Mouse (Mus musculus) mouse trophoblast stem cell (cell line): Measurements from ENCODE around the gene Inpp5f.
"Not testable (repeated sequence)": the region's sequence is repeated elsewhere in the genome, so short reads cannot be mapped to it uniquely, and the experiment has no call there.

Experiments used
- in situ Hi-C, 2 experiments: fragments of 300-500 bp; cut with MseI, MboI; formaldehyde crosslinking; loops; 2 replicates in 1 of 2; 3 replicates in 1 of 2; pipeline ENCODE4 v1.15.1; 2025

The Inpp5f gene

GRCm38 (mm10) chr7:128592118-128592935 lies 18.8 kb upstream of the Inpp5f start:
- in situ Hi-C loops = no loop called here

GRCm38 (mm10) chr7:128592936-128593241 lies 18.2 kb upstream of the Inpp5f start:
- in situ Hi-C loops = no loop called here

- in situ Hi-C loops = no loop called here
These were observed 14.9 kb upstream of the Inpp5f start for GRCm38 (mm10) chr7:128596274-128596673.

DNA sequence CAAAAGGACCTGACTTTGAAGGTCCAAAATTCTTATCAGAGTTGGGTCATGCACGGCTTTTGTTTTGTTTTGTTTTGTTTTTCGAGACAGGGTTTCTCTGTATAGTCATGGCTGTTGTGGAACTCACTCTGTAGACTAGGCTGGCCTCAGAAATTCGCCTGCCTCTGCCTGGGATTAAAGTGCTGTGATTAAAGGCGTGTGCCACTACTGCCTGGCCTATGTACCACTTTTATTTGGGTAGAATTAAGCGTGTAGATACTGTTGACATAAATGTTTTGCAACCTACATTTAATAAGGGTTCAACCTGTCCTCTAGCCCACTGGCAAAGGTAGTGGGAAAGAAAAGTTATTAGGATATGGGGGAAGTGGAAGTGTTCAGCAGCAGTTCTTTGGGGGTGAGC lies 12.1 kb upstream of the Inpp5f start:
- in situ Hi-C loops = no loop called here

- in situ Hi-C loops = no loop called here
These were observed 9.3 kb upstream of the Inpp5f start for GRCm38 (mm10) chr7:128601826-128602225.

DNA sequence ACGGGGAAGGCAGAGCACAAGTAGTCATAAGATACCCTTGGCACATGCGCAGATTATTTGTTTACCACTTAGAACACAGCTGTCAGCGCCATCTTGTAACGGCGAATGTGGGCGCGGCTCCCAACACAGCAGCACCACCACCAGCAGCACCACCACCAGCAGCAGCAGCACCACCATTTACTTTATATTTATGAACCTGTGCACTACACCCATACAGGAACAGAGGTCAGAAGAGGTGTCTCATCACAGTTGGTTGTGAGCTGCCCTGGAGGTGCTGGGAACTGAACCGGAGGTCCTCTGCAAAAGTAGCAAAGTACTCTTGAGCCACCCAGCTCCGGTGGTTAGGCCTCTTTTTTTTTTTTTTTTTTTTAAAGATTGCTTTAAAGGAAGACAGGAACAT lies 1.2 kb upstream of the Inpp5f start:
- in situ Hi-C loops = not testable (repeated sequence)

DNA sequence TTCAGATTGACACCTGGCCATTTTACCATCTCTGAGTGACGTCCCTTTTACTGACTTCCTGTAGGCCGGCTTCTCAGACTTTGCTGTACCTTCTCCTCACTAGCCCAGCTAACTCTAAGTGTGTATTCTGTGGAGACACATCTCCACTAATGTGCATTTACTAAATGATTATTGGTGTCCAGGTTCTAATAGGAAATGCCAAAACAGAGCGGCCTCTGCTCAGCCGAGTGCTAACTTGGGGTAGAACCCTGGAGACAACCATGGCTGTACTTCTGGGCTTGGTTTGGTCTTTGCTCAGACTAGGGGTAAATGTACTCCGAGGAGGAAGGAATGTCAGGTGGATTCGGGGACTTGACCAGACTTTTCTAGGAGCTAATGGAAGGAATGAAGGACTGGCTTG lies 638 bp upstream of the Inpp5f start:
- in situ Hi-C loops = no loop called here

DNA sequence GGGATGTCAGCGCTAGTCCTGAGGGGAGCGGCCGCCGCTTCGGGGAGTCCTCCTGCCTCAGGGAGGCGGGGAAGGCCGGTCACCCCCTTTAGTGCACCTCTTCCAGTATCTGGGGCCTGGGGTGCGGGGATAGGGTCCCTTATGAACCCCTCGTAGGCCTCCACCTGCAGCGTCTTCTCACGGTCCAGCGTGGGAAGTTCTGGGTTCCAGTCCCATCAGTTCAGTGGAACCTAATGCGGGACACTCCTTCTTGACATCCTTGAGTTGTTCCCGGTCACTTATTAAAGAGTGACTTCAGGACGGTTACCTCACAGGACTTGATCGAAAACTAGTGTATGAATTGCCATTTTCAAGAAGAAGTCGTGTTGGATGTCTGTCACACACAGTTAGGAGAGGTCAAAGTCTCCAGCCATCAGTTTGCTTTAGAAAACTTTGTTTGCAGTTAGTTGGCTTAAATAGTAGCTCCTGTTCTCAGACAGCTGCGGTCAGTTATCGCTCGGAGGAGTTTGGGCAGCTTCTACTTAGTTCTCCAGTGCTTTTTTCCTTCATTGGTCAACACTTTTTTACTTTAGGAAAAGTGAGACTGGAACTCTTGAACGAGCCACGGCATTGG lies 777 bp downstream of the Inpp5f start:
- in situ Hi-C loops = no loop called here

DNA sequence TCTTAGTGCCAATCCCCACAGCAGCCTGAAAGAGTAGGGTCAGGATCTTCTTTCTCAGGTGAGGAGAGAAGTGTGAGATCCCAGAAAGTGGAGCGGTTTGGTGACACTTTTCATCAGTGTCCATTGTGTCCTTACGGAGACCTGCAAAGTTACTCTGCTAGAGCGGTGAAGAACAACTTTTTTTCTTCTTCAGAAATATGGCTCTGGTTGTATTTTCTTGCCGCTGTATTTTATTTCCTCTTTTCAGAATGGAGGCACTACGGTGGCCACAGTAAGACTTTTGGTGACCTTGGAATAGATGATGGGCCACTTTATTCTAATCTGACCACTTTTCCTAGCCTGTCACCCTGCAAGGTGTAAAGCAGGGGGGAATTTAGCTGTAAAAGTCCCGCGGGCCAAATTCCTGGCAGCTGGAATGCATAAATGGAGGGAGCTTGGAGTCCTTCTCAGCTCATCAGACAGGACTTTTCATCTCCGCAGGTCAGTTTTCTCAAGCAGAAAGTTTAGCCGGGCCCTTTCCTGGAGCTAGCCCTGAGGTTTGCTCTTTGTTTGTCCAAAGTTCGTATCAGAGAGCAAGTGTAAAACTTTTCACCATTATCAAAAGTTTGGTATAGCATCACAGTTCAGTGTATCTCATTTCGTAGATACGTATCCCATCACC lies 1.5 kb downstream of the Inpp5f start:
- in situ Hi-C loops = no loop called here

DNA sequence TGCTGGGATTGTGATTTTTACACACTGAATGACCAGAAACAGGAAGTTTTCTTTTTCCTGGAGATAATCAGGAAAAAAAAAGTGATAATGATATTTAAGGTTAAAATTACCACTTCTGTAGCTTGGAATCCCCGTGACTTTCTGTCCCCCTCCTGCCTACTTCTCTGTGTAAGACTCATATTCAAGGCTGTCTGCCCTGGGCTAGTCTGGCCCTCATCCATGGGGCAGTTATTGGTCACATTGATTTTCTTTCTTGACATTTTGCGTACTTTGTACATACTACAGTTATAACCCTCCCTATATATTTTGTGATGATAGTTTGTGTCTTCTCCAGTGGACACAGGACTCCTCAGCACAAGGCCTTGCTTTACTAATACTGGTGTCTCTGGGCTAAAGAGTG lies 2.5 kb downstream of the Inpp5f start:
- in situ Hi-C loops = no loop called here

- in situ Hi-C loops = no loop called here
These were observed 6.5 kb downstream of the Inpp5f start for GRCm38 (mm10) chr7:128617587-128617986.

GRCm38 (mm10) chr7:128620178-128620577 lies 9.1 kb downstream of the Inpp5f start:
- in situ Hi-C loops = no loop called here

DNA sequence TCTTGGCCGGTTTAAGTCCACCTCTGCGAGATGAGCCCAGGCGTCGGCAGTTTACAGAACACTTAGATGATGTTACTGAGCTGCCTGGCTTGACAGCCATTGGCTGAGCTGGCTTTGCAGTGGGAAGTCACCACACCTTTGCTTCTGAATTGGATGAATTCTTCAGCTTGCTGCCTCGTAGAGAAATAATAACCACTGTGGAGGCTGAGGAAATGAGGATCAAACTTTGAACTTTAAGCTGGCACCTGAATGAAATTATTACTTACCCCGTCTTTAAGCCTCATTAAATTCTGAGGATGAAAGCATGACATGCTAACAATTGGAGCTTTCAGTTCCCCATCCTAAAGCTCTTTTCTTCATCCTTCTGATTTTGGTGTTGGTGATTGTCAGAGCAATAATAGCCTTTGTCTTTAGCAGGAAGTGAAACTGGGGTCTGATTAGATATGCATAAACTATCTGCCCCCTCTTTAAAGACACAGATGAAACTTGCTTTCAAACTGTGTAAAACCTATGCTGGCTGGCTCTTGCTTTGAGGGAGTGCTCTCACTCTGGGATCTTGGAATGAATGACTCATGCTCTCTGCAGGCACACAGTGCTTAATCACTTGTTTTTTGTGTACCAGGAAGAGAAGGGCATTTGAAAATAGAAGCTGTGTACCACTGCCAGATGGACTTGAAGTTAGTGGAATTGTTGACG lies 11.3 kb downstream of the Inpp5f start:
- in situ Hi-C loops = no loop called here

- in situ Hi-C loops = no loop called here
These were observed 11.9 kb downstream of the Inpp5f start for GRCm38 (mm10) chr7:128622994-128623393.

- in situ Hi-C loops = no loop called here
These were observed 14.3 kb downstream of the Inpp5f start for GRCm38 (mm10) chr7:128625382-128625781.

- in situ Hi-C loops = no loop called here
These were observed 15.5 kb downstream of the Inpp5f start for GRCm38 (mm10) chr7:128626601-128627000.

GRCm38 (mm10) chr7:128627251-128627650 lies 16.1 kb downstream of the Inpp5f start:
- in situ Hi-C loops = no loop called here

DNA sequence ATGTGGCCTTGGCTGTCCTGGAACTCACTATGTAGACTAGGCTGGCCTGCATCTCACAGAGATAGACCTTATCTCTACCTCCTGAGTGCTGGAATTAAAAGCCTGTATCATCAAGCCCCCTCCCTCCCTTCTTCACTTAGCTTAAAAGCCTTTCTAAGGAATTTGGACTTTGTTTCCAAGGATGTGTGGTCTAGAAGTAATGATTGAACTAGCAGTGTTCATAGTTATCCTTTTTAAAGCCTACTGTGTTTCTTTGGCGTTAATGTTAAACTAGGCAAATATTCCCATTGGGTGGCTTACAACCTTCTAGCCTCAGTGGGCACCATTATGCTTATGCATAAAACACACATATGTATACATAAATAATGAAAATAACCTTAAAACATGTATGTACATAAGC lies 16.6 kb downstream of the Inpp5f start:
- in situ Hi-C loops = no loop called here

DNA sequence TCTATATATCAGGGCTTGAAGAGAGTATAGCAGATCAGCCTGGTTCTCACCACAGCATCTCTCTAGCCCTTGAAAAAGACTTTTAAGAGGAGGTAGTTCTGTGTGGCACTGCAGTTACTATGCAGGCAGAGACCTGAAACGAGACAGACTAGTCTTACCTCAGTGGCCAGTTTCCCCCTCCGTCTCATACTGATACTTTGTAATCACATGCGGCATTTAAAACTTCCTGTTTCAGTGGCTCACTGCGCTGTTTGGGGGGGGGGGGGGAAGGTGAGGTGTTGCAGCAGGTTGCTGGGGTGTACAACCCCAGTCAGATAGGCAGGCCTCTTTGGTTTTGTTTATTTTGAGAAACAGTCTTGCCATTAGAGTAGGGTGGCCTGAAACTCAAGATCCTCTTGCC lies 22.0 kb downstream of the Inpp5f start:
- in situ Hi-C loops = no loop called here

DNA sequence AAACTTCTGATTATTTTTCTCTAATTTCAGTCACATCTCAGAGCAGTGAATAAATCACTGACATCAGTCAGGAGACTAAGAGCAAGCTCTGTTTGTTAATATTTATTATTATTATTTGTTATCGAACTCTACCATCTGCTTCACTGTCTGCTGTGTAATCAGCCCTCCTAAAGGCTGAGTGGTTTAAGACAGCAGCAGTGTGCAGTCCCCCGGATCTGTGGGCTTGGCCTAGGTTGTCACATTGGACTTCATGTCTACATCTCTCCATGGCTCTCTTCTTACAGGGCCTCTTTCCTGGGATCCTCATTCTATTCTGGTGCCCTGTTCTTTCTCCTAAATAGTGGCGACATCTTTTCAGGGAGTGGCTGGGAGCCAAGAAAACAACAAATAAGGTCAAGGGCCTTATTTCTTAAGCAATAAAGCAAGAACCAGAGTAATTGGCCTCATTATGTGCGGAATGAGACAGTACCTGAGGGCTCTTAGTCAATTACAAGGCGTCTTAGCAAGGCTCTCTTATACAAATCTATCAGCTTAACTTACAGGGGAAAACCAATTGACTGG lies 28.9 kb downstream of the Inpp5f start:
- in situ Hi-C loops = no loop called here

DNA sequence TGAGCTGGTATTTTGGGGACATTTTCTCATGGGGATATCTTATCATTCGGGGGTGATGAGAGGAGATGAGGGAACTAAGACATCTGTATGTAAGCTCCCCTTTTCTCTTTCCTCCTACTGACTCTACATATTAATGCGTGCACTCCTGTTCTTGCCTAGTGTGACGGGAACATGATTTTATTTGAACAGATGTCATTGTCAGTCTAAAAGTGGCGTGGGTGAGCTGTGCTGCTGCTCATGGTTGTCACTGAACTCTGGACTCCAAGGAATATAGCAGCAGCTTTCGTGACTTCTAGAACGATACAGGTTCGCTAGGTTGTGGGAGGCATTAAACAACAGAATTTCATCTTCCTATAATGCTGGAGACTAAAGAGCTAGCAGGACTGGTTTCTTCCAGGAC lies 30.4 kb downstream of the Inpp5f start:
- in situ Hi-C loops = no loop called here

GRCm38 (mm10) chr7:128642386-128642785 lies 31.3 kb downstream of the Inpp5f start:
- in situ Hi-C loops = no loop called here
